Mouse (Mus musculus) E14TG2a.4 (cell line): ENCODE data around the gene Prdx6.

Experiments used
- H3K27me3 ChIP-seq: 2 replicates; pipeline ENCODE4 v1.6.1; 2014; ENCODE audit warnings: low read length, control low read depth; ENCODE audit not compliant: insufficient read depth
- H3K36me3 ChIP-seq: 2 replicates; pipeline ENCODE4 v1.6.1; 2014; ENCODE audit warnings: low read length, control low read depth; ENCODE audit not compliant: insufficient read depth
- H3K4me1 ChIP-seq: replicated peaks from 2 replicates; pipeline ENCODE4 v1.6.1; 2014; ENCODE audit warnings: low read depth, low read length, control low read depth
- H3K4me3 ChIP-seq: replicated peaks from 2 replicates; pipeline ENCODE4 v1.5.1; 2014; ENCODE audit warnings: mild to moderate bottlenecking, low read length
- H3K9me3 ChIP-seq: 2 replicates; pipeline ENCODE4 v1.6.1; 2014; ENCODE audit warnings: low read length, control low read depth
- CTCF ChIP-seq: conservative IDR thresholded peaks from 2 replicates; pipeline ENCODE4 v1.5.1; 2014; ENCODE audit warnings: low read length
- NANOG ChIP-seq: IDR thresholded peaks from 2 replicates; pipeline ENCODE4 v1.6.1; 2014; ENCODE audit warnings: borderline replicate concordance, low read length, mixed read lengths
- POU5F1 ChIP-seq: IDR thresholded peaks from 2 replicates; pipeline ENCODE4 v1.6.1; 2014; ENCODE audit warnings: low read length, borderline replicate concordance

Prdx6 gene

DNA sequence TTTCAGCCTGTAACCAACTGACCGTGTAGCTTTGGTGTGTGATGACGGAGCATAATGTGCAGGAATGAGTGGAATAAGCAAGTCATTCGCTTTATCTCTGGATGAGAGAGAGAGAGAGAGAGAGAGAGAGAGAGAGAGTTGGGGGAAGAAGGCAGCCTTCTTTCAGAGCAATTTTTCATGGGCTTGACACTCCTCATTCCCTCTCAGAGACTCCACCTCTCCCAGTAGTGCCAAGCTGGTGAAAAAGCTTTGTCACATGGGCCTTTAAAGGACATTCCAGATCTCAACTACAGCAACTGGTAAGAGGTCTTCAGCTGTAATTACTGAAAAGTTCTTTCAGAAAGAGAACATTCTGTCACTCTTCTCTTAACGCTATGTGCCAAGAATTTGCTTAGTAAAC, 18.3 kb upstream of the Prdx6 start:
- no peaks in the 10 kb centered on the region for H3K27me3 ChIP-seq
- H3K36me3 ChIP-seq, result no peaks in the 10 kb centered on the region
- H3K9me3 ChIP-seq, result no peaks in the 10 kb centered on the region
- no peak overlapping the region for H3K4me3 ChIP-seq
- no peak for TF ChIP-seq POU5F1
- no peak for TF ChIP-seq CTCF
- TF ChIP-seq NANOG, result no peak
- H3K4me1 ChIP-seq, result peaks cover 53% of the 10 kb centered on the region

DNA sequence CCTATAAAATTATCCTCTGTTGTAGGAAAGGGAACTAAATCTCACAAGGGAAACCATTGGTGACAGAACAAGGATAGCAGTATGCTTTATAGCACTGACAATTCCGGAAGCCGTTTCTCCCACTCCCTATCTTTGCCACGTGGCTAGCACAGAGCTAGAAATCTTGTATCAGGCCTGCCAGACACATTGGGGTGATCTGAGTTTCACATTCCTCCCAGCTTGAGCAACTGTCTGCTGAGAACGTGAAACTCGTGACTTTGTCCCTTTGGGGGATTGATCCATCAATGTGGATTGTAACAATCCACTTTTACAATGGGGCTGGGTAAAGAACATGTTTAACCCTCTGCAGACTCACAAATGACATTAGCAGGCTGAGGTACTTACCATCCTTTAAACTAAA, 17.9 kb upstream of the Prdx6 start:
- Histone ChIP-seq H3K27me3 (no peaks in the 10 kb centered on the region), H3K4me3 (no peak overlapping the region), H3K36me3 (no peaks in the 10 kb centered on the region), H3K4me1 (peaks cover 49% of the 10 kb centered on the region), H3K9me3 (no peaks in the 10 kb centered on the region)
- TF ChIP-seq CTCF, result no peak
- no peak for TF ChIP-seq POU5F1

- no peak for TF ChIP-seq CTCF
- TF ChIP-seq POU5F1, result no peak
- TF ChIP-seq NANOG, result no peak
- Histone ChIP-seq H3K9me3 (no peaks in the 10 kb centered on the region), H3K4me3 (no peak overlapping the region), H3K27me3 (no peaks in the 10 kb centered on the region), H3K36me3 (no peaks in the 10 kb centered on the region), H3K4me1 (peaks cover 42% of the 10 kb centered on the region)
Observed at GRCm38 (mm10) chr1:161268116-161268515, 17.1 kb upstream of the Prdx6 start.

- no peak for TF ChIP-seq CTCF
- no peak for TF ChIP-seq POU5F1
- no peak for TF ChIP-seq NANOG
- H3K4me1 ChIP-seq, result peaks cover 16% of the 10 kb centered on the region
- no peak overlapping the region for H3K4me3 ChIP-seq
- H3K36me3 ChIP-seq, result no peaks in the 10 kb centered on the region
- H3K9me3 ChIP-seq, result no peaks in the 10 kb centered on the region
- H3K27me3 ChIP-seq, result peaks cover 4% of the 10 kb centered on the region; the same call in 1 of the 2 replicates
Observed at GRCm38 (mm10) chr1:161264961-161265360, 13.9 kb upstream of the Prdx6 start.

DNA sequence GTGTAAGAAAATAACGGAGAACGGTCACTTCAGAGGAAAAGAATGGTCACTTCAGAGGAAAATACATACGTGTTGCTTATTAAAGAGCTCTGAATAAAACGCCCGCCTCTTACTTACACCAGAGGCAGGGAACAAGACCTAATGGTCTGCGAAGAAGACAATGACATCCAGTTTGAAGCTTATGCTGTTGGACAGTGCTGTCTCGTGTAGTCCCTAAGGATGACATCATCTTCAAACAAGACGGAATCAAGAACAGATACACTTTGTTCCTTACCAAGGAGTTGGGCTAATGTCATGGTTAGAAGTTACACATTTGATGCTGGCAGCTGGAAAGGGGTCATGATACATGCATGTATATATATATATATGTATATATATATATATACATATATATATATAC, 12.6 kb upstream of the Prdx6 start:
- Histone ChIP-seq H3K4me3 (no peak overlapping the region), H3K27me3 (peaks cover 4% of the 10 kb centered on the region; the same call in 1 of the 2 replicates), H3K9me3 (no peaks in the 10 kb centered on the region), H3K4me1 (peaks cover 9% of the 10 kb centered on the region), H3K36me3 (no peaks in the 10 kb centered on the region)
- TF ChIP-seq CTCF (no peak), NANOG (no peak), POU5F1 (no peak)

GRCm38 (mm10) chr1:161262542-161262941, 11.5 kb upstream of the Prdx6 start:
- Histone ChIP-seq H3K4me3 (no peak overlapping the region), H3K36me3 (no peaks in the 10 kb centered on the region), H3K9me3 (no peaks in the 10 kb centered on the region), H3K4me1 (peaks cover 12% of the 10 kb centered on the region), H3K27me3 (peaks cover 4% of the 10 kb centered on the region; the same call in 1 of the 2 replicates)
- no peak for TF ChIP-seq NANOG
- no peak for TF ChIP-seq POU5F1
- no peak for TF ChIP-seq CTCF

DNA sequence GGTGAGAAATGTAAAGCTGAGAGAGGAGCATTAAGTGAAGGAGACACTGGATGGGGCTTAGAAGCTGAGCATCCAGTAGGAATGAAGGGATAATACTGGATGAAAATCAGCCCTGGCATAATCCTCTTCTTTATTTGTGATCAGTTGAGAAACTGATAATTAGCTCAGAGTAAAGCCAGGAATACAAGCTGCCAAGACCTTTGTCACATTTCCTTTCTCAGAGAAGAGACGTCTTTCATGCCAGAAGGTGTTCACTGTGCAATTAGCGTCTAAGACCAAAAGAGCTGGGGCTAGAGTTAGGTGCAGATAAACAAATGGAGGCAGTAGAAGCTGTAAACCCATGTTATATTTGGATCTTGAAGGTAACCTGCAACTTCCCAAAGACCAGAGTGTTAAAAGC, 9.7 kb upstream of the Prdx6 start:
- Histone ChIP-seq H3K9me3 (no peaks in the 10 kb centered on the region), H3K4me1 (peaks cover 29% of the 10 kb centered on the region), H3K4me3 (no peak overlapping the region), H3K36me3 (no peaks in the 10 kb centered on the region), H3K27me3 (peaks cover 4% of the 10 kb centered on the region; the same call in 1 of the 2 replicates)
- TF ChIP-seq CTCF (no peak), POU5F1 (no peak), NANOG (no peak)

- Histone ChIP-seq H3K4me3 (no peak overlapping the region), H3K36me3 (no peaks in the 10 kb centered on the region), H3K9me3 (no peaks in the 10 kb centered on the region), H3K27me3 (peaks cover 4% of the 10 kb centered on the region; the same call in 1 of the 2 replicates), H3K4me1 (peaks cover 45% of the 10 kb centered on the region)
- no peak for TF ChIP-seq NANOG
- TF ChIP-seq CTCF, result no peak
- TF ChIP-seq POU5F1, result no peak
Observed at GRCm38 (mm10) chr1:161259142-161259541, 8.1 kb upstream of the Prdx6 start.

GRCm38 (mm10) chr1:161258331-161258730, 7.3 kb upstream of the Prdx6 start:
- H3K4me3 ChIP-seq, result no peak overlapping the region
- TF ChIP-seq NANOG, result no peak
- H3K27me3 ChIP-seq, result peaks cover 7% of the 10 kb centered on the region
- no peaks in the 10 kb centered on the region for H3K36me3 ChIP-seq
- H3K9me3 ChIP-seq, result no peaks in the 10 kb centered on the region
- peaks cover 53% of the 10 kb centered on the region for H3K4me1 ChIP-seq

DNA sequence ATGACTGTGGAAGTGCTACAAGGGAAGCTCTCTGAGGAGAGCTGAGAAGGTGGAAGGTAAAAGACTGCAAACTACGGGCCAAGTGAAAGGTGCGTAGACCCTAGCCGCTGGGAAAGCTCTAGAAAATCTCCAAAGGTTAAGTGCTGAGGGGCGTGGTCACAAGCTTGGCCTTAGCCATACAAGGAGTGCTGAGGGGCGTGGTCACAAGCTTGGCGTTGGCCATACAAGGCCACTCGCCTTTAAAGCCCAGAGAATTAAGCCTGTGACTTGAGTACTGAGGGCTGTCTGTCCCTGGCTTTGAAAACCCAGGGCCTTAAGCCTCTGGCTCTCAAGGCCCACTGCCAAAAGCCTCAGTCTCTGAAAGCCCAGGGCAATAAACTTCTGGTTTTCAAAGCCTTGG, 5.9 kb upstream of the Prdx6 start:
- Histone ChIP-seq H3K27me3 (peaks cover 15% of the 10 kb centered on the region), H3K36me3 (no peaks in the 10 kb centered on the region), H3K4me3 (no peak overlapping the region), H3K4me1 (peaks cover 67% of the 10 kb centered on the region), H3K9me3 (no peaks in the 10 kb centered on the region)
- TF ChIP-seq NANOG (no peak), CTCF (no peak), POU5F1 (no peak)
